Mouse (Mus musculus): ENCODE results near the gene Krt34.

- no peak for TF ChIP-seq CTCF (conservative IDR thresholded peaks at IDR 0.05 in 1 of 2, IDR thresholded peaks at IDR 0.05 in 1 of 2; ENCODE audit: low read depth in 2 of 2, low read length in 2 of 2)
- no peak for TF ChIP-seq ZNF384 (IDR thresholded peaks at IDR 0.05; ENCODE audit: low read depth, low read length)
- no peak for TF ChIP-seq UBTF (IDR thresholded peaks at IDR 0.05; ENCODE audit: low read depth, low read length)
- TF ChIP-seq SIN3A (IDR thresholded peaks at IDR 0.05; ENCODE audit: low read length) = no peak
- no peak for TF ChIP-seq POLR2AphosphoS2 (IDR thresholded peaks at IDR 0.05; ENCODE audit: low read depth, low read length)
- no peak for TF ChIP-seq RCOR1 (conservative IDR thresholded peaks at IDR 0.05; ENCODE audit: low read depth, low read length)
- no peak for TF ChIP-seq USF1 (IDR thresholded peaks at IDR 0.05; ENCODE audit: low read depth, low read length)
- TF ChIP-seq ZC3H11A (IDR thresholded peaks at IDR 0.05; ENCODE audit: low read depth, low read length) = no peak
- TF ChIP-seq JUND (conservative IDR thresholded peaks at IDR 0.05; ENCODE audit: low read depth, low read length) = no peak
Measured at GRCm38 (mm10) chr11:100087861-100088260, 46.5 kb upstream of the Krt34 start, which contains the start of gene Krt32.

Measured in CH12.LX (cell line).